Mouse (Mus musculus) heart, postnatal 0 days (tissue): ENCODE data around the gene Cldn16. TPM values are rescaled to one million over a fixed set of nuclear protein-coding genes. Genes with fewer than 3 reads are reported as not detected.

ENCODE experiments used
- ATAC-seq: fragments of 200-750 bp; cut with Nextera tagmentation; 2 replicates; pipeline ENCODE4 v1.8.0; 2017; ENCODE audit warnings: low read depth, moderate number of reproducible peaks, moderate library complexity; ENCODE audit not compliant: insufficient read depth
- DNase-seq: peaks from one replicate; pipeline ENCODE4 v3.0.0-alpha.2; 2016; ENCODE audit warnings: low spot score
- H3K27ac ChIP-seq: fragments of 300-500 bp; sonication (generic); 2 replicates; pipeline ENCODE4 v1.5.1; 2014; ENCODE audit warnings: low read depth, mild to moderate bottlenecking
- H3K27me3 ChIP-seq: fragments of 300-500 bp; sonication (generic); 2 replicates; pipeline ENCODE4 v1.6.1; 2014; ENCODE audit warnings: low read length, mixed read lengths; ENCODE audit not compliant: control insufficient read depth, insufficient read depth
- H3K36me3 ChIP-seq: fragments of 300-500 bp; sonication (generic); replicated peaks from 2 replicates; pipeline ENCODE4 v1.6.1; 2014; ENCODE audit warnings: low read length, mixed read lengths; ENCODE audit not compliant: control insufficient read depth, insufficient read depth
- H3K4me1 ChIP-seq: fragments of 300-500 bp; sonication (generic); 2 replicates; pipeline ENCODE4 v1.6.1; 2014; ENCODE audit warnings: antibody characterized with exemption; ENCODE audit not compliant: control insufficient read depth, insufficient read depth
- H3K4me2 ChIP-seq: fragments of 300-500 bp; sonication (generic); 2 replicates; pipeline ENCODE4 v1.6.1; 2014; ENCODE audit warnings: low read depth, mild to moderate bottlenecking, low read length, moderate library complexity
- H3K4me3 ChIP-seq: fragments of 300-500 bp; sonication (generic); 2 replicates; pipeline ENCODE4 v1.5.1; 2014; ENCODE audit warnings: low read depth, low read length
- H3K9ac ChIP-seq: fragments of 300-500 bp; sonication (generic); replicated peaks from 2 replicates; pipeline ENCODE4 v1.6.1; 2014; ENCODE audit warnings: low read depth, low read length, mixed read lengths
- H3K9me3 ChIP-seq: fragments of 300-500 bp; sonication (generic); replicated peaks from 2 replicates; pipeline ENCODE4 v1.6.1; 2016; ENCODE audit warnings: low read length; ENCODE audit not compliant: control insufficient read depth
- CTCF ChIP-seq: IDR thresholded peaks from 2 replicates; pipeline ENCODE4 v1.5.1; 2016; ENCODE audit warnings: antibody characterized with exemption, control low read depth, low read depth
- EP300 ChIP-seq: IDR thresholded peaks from 2 replicates; pipeline ENCODE4 v1.6.1; 2016; ENCODE audit warnings: antibody characterized with exemption, low read depth
- WGBS: fragments of 180-500 bp; shearing (Covaris S2); extraction: QIAGEN DNeasy Blood & Tissue Kit; methylation state at CpG from one replicate; pipeline ENCODE4 v1.1.7; 2014; 5-methylcytosine and 5-hydroxymethylcytosine counted together
- polyA plus RNA-seq: library from polyadenylated mRNA; unstranded; fragments of >200 nt; fragmentation: Nextera tagmentation; extraction: Ambion mirVana; gene quantifications from 2 replicates; pipeline ENCODE4 v1.2.1, GENCODE M21; 2015
- total RNA-seq: library from RNA; depleted of rRNA; stranded (reverse); fragments of >200 nt; gene quantifications from 2 replicates; pipeline ENCODE4 v1.2.3, GENCODE M21; 2014; ENCODE audit warnings: low replicate concordance; rRNA removed

Gene Cldn16
- total RNA-seq: not detected in 2 replicates
- polyA plus RNA-seq: not detected in 2 replicates

- Histone ChIP-seq H3K9me3 (no peaks in the 10 kb centered on the region), H3K27ac (no peak within 1 kb of the TSS), H3K9ac (no peak within 1 kb of the TSS), H3K4me1 (no peaks in the 10 kb centered on the region), H3K4me2 (no peak within 1 kb of the TSS), H3K27me3 (no peaks in the 10 kb centered on the region), H3K36me3 (no peaks in the 10 kb centered on the region), H3K4me3 (no peak within 1 kb of the TSS)
- ATAC-seq (no peak), DNase-seq (no peak)
- TF ChIP-seq CTCF (no peak), EP300 (no peak)
- 76% methylated on average over 7 of the region's 7 CpGs for WGBS
These were observed at the start of gene Cldn16 for GRCm38 (mm10) chr16:26462835-26463234. Gene Cldn16, plus strand, starts transcription at chr16:26463135.

- TF ChIP-seq CTCF: no peak
- TF ChIP-seq EP300: no peak
- H3K36me3 ChIP-seq: no peaks in the 10 kb centered on the region
- H3K4me3 ChIP-seq: no peak overlapping the region
- no peak for ATAC-seq
- WGBS: 74% methylated on average over 3 of the region's 3 CpGs
- no peak for DNase-seq
- no peak overlapping the region for H3K9ac ChIP-seq
- H3K4me2 ChIP-seq: no peak overlapping the region
- no peaks in the 10 kb centered on the region for H3K4me1 ChIP-seq
- no peaks in the 10 kb centered on the region for H3K9me3 ChIP-seq
- H3K27ac ChIP-seq: no peak overlapping the region
- no peaks in the 10 kb centered on the region for H3K27me3 ChIP-seq
These were observed 44.3 kb upstream of the Cldn16 start for GRCm38 (mm10) chr16:26418616-26419015.

GRCm38 (mm10) chr16:26422078-26422477 is 40.9 kb upstream of the Cldn16 start:
- H3K9me3 ChIP-seq: no peaks in the 10 kb centered on the region
- no peaks in the 10 kb centered on the region for H3K4me1 ChIP-seq
- no peak overlapping the region for H3K4me3 ChIP-seq
- no peaks in the 10 kb centered on the region for H3K27me3 ChIP-seq
- no peak overlapping the region for H3K4me2 ChIP-seq
- WGBS: 86% methylated on average over 4 of the region's 4 CpGs
- no peak overlapping the region for H3K9ac ChIP-seq
- DNase-seq: no peak
- ATAC-seq: no peak
- H3K36me3 ChIP-seq: no peaks in the 10 kb centered on the region
- no peak overlapping the region for H3K27ac ChIP-seq
- TF ChIP-seq CTCF (no peak), EP300 (no peak)

GRCm38 (mm10) chr16:26430246-26430645 is 32.7 kb upstream of the Cldn16 start:
- no peak for ATAC-seq
- Histone ChIP-seq H3K4me1 (no peaks in the 10 kb centered on the region), H3K9ac (no peak overlapping the region), H3K9me3 (no peaks in the 10 kb centered on the region), H3K4me3 (no peak overlapping the region), H3K36me3 (no peaks in the 10 kb centered on the region), H3K4me2 (no peak overlapping the region), H3K27me3 (no peaks in the 10 kb centered on the region), H3K27ac (no peak overlapping the region)
- DNase-seq: no peak
- 65% methylated on average over 3 of the region's 3 CpGs for WGBS
- no peak for TF ChIP-seq CTCF
- no peak for TF ChIP-seq EP300

- Histone ChIP-seq H3K9me3 (no peaks in the 10 kb centered on the region), H3K36me3 (no peaks in the 10 kb centered on the region), H3K27ac (no peak overlapping the region), H3K4me3 (no peak overlapping the region), H3K9ac (no peak overlapping the region), H3K4me2 (no peak overlapping the region), H3K4me1 (no peaks in the 10 kb centered on the region), H3K27me3 (no peaks in the 10 kb centered on the region)
- no peak for TF ChIP-seq EP300
- no peak for TF ChIP-seq CTCF
- ATAC-seq: no peak
- 35% methylated on average over 2 of the region's 2 CpGs for WGBS
- DNase-seq: no peak
These were observed 29.4 kb upstream of the Cldn16 start for GRCm38 (mm10) chr16:26433486-26433885.

- TF ChIP-seq EP300 (no peak), CTCF (no peak)
- Histone ChIP-seq H3K36me3 (no peaks in the 10 kb centered on the region), H3K9ac (no peak overlapping the region), H3K27ac (no peak overlapping the region), H3K4me3 (no peak overlapping the region), H3K4me1 (no peaks in the 10 kb centered on the region), H3K27me3 (no peaks in the 10 kb centered on the region), H3K4me2 (no peak overlapping the region), H3K9me3 (no peaks in the 10 kb centered on the region)
- DNase-seq (no peak), ATAC-seq (no peak)
- 79% methylated on average over 3 of the region's 3 CpGs for WGBS
These were observed 22.9 kb upstream of the Cldn16 start for GRCm38 (mm10) chr16:26440031-26440430.
